Mouse (Mus musculus): ENCODE data around the gene Stambp.
"Not testable (repeated sequence)": the region's sequence is repeated elsewhere in the genome, so short reads cannot be mapped to it uniquely, and the experiment has no call there.

DNA sequence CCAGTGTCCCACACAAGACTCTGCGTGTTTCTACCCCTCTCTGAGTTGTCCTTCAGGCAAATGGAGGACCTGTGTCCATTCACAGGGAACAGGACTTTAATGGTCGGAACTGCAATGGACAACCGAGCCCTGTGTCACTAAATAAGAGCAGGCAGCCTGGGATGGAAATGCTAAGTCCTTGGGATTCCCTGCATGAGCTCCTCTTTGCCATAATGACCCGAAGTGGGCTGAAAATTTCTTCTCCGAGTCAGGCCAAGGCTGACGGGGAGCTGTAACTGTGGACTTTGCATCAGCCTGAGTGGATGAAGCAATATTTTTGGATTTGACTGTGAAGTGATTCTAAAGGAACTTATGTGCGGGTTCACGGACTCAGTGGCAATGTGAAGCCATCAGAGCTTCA lies 14.7 kb upstream of the Stambp start:
- TF ChIP-seq POLR2A (IDR thresholded peaks at IDR 0.05; ENCODE audit: borderline replicate concordance, extremely low read depth, low read depth, low read length); CTCF (IDR thresholded peaks at IDR 0.05; ENCODE audit: insufficient read depth, low read length): not testable (repeated sequence)
